18 mouse cellular contexts compared by ENCODE assay signal in the genomic region with DNA sequence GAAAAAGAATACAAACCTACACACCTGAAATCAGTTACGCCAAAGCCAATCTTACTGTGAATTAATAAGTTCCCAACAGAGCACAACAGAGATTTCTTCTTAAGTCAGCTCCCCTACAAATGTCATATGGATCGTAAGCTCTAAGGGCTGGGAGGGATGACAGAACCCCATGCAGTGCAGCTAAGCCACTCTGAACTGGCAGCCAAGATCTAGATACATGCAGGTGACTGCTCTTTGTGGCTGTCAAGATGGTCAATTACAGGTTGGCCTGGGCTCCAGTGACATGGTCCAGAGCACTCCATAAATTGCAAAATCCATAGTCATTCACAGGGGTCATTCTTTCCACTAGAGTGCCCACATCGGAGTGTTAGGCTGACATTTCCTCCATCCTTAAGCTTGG.
DNase-seq lines count a peak whose midpoint lies in the region; ATAC-seq and TF ChIP-seq lines count a peak whose summit lies in the region.
"Had no signal": no experiment of that assay in that cellular context is flagged by ENCODE, and none has a peak within 500 bp of the region (broad histone marks: within the 10 kb centered on the region; RNA-seq: fewer than 3 reads in every experiment).

No protein-coding gene starts in this region.

- no peaks in the 10 kb centered on the region for H3K27me3 ChIP-seq in hindbrain, postnatal 0 days (ENCODE audit: insufficient read depth, low read length)
- H3K27me3 ChIP-seq in hindbrain, embryonic 11.5 days (ENCODE audit: control insufficient read depth, insufficient read depth, low read length): no peaks in the 10 kb centered on the region
- no peaks in the 10 kb centered on the region for H3K27me3 ChIP-seq in neural tube, embryonic 12.5 days (replicated peaks)
- no peaks in the 10 kb centered on the region for H3K27me3 ChIP-seq in neural tube, embryonic 15.5 days (replicated peaks)
- H3K27me3 ChIP-seq: forebrain, embryonic 13.5 days; heart, embryonic 12.5 days; hindbrain, embryonic 15.5 days had no signal

- no peak for TF ChIP-seq CTCF in hindbrain, postnatal 0 days (IDR thresholded peaks at IDR 0.05; ENCODE audit: low read depth)

- no peaks in the 10 kb centered on the region for H3K9me3 ChIP-seq in hindbrain, postnatal 0 days (ENCODE audit: low read length)
- H3K9me3 ChIP-seq in hindbrain, embryonic 11.5 days (ENCODE audit: control insufficient read depth, low read length): no peaks in the 10 kb centered on the region
- no peaks in the 10 kb centered on the region for H3K9me3 ChIP-seq in neural tube, embryonic 12.5 days
- H3K9me3 ChIP-seq in neural tube, embryonic 15.5 days (replicated peaks): no peaks in the 10 kb centered on the region
- H3K9me3 ChIP-seq: embryonic facial prominence, embryonic 10.5 days; forebrain, embryonic 13.5 days; heart, embryonic 12.5 days; hindbrain, embryonic 10.5 days; hindbrain, embryonic 15.5 days had no signal

- peaks cover 2% of the 10 kb centered on the region; the same call in 1 of the 2 replicates for H3K36me3 ChIP-seq in hindbrain, postnatal 0 days (ENCODE audit: insufficient read depth, low read length)
- H3K36me3 ChIP-seq in hindbrain, embryonic 11.5 days (ENCODE audit: control insufficient read depth, insufficient read depth, low read length): no peaks in the 10 kb centered on the region
- peaks cover 16% of the 10 kb centered on the region for H3K36me3 ChIP-seq in neural tube, embryonic 12.5 days
- H3K36me3 ChIP-seq in neural tube, embryonic 15.5 days: peaks cover 10% of the 10 kb centered on the region; the same call in 1 of the 2 replicates
- H3K36me3 ChIP-seq: embryonic facial prominence, embryonic 10.5 days had no signal

- ATAC-seq in hindbrain, postnatal 0 days: peak; percentile 48
- no peak for ATAC-seq in hindbrain, embryonic 11.5 days (ENCODE audit: low FRiP score)
- 0 out of 2 replicates have a peak, but pooled peaks have one; percentile 17 for ATAC-seq in neural tube, embryonic 12.5 days (ENCODE audit: low FRiP score, low read depth)
- ATAC-seq in neural tube, embryonic 15.5 days (ENCODE audit: low FRiP score): no peak
- ATAC-seq: forebrain, embryonic 13.5 days; forebrain, postnatal 0 days; inflammation-experienced regulatory T-cells, adult 6 months had no signal

- H3K27ac ChIP-seq in hindbrain, postnatal 0 days: no peak overlapping the region
- H3K27ac ChIP-seq in hindbrain, embryonic 11.5 days (ENCODE audit: low read depth, low read length): no peak overlapping the region
- H3K27ac ChIP-seq in neural tube, embryonic 12.5 days: no peak overlapping the region
- no peak overlapping the region for H3K27ac ChIP-seq in neural tube, embryonic 15.5 days (replicated peaks)
- H3K27ac ChIP-seq: embryonic facial prominence, embryonic 10.5 days; forebrain, embryonic 13.5 days; gastrocnemius, adult 2 months; hindbrain, embryonic 10.5 days; hindbrain, embryonic 15.5 days had no signal

- no peak overlapping the region for H3K4me3 ChIP-seq in hindbrain, postnatal 0 days (ENCODE audit: low read length)
- no peak overlapping the region for H3K4me3 ChIP-seq in hindbrain, embryonic 11.5 days (ENCODE audit: low read depth, low read length)
- no peak overlapping the region for H3K4me3 ChIP-seq in neural tube, embryonic 12.5 days
- H3K4me3 ChIP-seq in neural tube, embryonic 15.5 days (replicated peaks): no peak overlapping the region
- H3K4me3 ChIP-seq: embryonic facial prominence, embryonic 10.5 days; forebrain, embryonic 13.5 days; gastrocnemius, adult 2 months; heart, embryonic 12.5 days; hindbrain, embryonic 10.5 days; hindbrain, embryonic 15.5 days had no signal

- DNase-seq in hindbrain, postnatal 0 days (ENCODE audit: low spot score): no peak
- no peak for DNase-seq in hindbrain, embryonic 11.5 days (ENCODE audit: low spot score)
- DNase-seq in cerebellum, postnatal 14 days: peak; percentile 48 to 67
- DNase-seq in frontal cortex, postnatal 25 days (ENCODE audit: low spot score in 2 of 2): no peak
- DNase-seq: adrenal gland, adult 2 months; adrenal gland, postnatal 25 days; forebrain, postnatal 0 days; gastrocnemius, adult 2 months; gastrocnemius, postnatal 25 days; kidney, adult 11 months had no signal

- no peak overlapping the region for H3K4me2 ChIP-seq in hindbrain, postnatal 0 days (ENCODE audit: low read depth, low read length)
- H3K4me2 ChIP-seq in hindbrain, embryonic 11.5 days (replicated peaks; ENCODE audit: low read depth, low read length): no peak overlapping the region
- H3K4me2 ChIP-seq in neural tube, embryonic 12.5 days (replicated peaks): no peak overlapping the region
- H3K4me2 ChIP-seq in neural tube, embryonic 15.5 days: no peak overlapping the region
- H3K4me2 ChIP-seq: forebrain, embryonic 13.5 days; heart, embryonic 12.5 days; hindbrain, embryonic 15.5 days had no signal

- H3K4me1 ChIP-seq in hindbrain, postnatal 0 days (ENCODE audit: insufficient read depth, low read length): 0 out of 2 replicates have a peak, but pooled peaks cover 6% of the 10 kb centered on the region
- no peaks in the 10 kb centered on the region for H3K4me1 ChIP-seq in hindbrain, embryonic 11.5 days (replicated peaks; ENCODE audit: control insufficient read depth, insufficient read depth, low read length)
- peaks cover 2% of the 10 kb centered on the region for H3K4me1 ChIP-seq in neural tube, embryonic 12.5 days
- H3K4me1 ChIP-seq in neural tube, embryonic 15.5 days: peaks cover 13% of the 10 kb centered on the region; the same call in 1 of the 2 replicates

- H3K9ac ChIP-seq in hindbrain, postnatal 0 days (replicated peaks; ENCODE audit: low read length): no peak overlapping the region
- no peak overlapping the region for H3K9ac ChIP-seq in hindbrain, embryonic 11.5 days (ENCODE audit: low read depth, low read length)
- no peak overlapping the region for H3K9ac ChIP-seq in neural tube, embryonic 12.5 days
- no peak overlapping the region for H3K9ac ChIP-seq in neural tube, embryonic 15.5 days (replicated peaks)
- H3K9ac ChIP-seq: forebrain, embryonic 13.5 days; forebrain, postnatal 0 days; heart, embryonic 12.5 days; hindbrain, embryonic 15.5 days had no signal

- WGBS in hindbrain, postnatal 0 days: 66% methylated on average over 3 of the region's 3 CpGs
- 85% methylated on average over 3 of the region's 3 CpGs for whole genome bisulfite sequencing in hindbrain, embryonic 11.5 days
- 89% methylated on average over 3 of the region's 3 CpGs for WGBS in neural tube, embryonic 12.5 days
- 81% methylated on average over 3 of the region's 3 CpGs for WGBS in neural tube, embryonic 15.5 days

Comparison
In these comparisons a context has a peak if more than half of its experiments do, and no peak if none do; other contexts are left out.
1. ATAC-seq: peak in hindbrain, postnatal 0 days (single experiment) and neural tube, embryonic 12.5 days (single experiment); none in hindbrain, embryonic 11.5 days (single experiment) and neural tube, embryonic 15.5 days (single experiment).
2. DNase-seq: peak in cerebellum, postnatal 14 days (2 of 2); none in hindbrain, postnatal 0 days (single experiment), hindbrain, embryonic 11.5 days (single experiment) and frontal cortex, postnatal 25 days (0 of 2).